Mouse (Mus musculus) lung, adult 18-20 months (tissue): ENCODE measurements around the gene Pde9a.
A peak's percentile ranks its signal among the peaks of the same experiment; 100 is the strongest.

Source experiments
- DNase-seq, 2 experiments: peaks; one replicate each; pipeline ENCODE4 v3.0.0; 2022; ENCODE audit warnings: mixed read lengths in 2 of 2

Pde9a gene

GRCm38 (mm10) chr17:31519344-31519945, 133.4 kb downstream of the Pde9a start:
- no peak for DNase-seq

- DNase-seq = peak; percentile 99 to 100
These were observed 134.2 kb downstream of the Pde9a start, which contains the start of the genes Wdr4 and Ndufv3 for GRCm38 (mm10) chr17:31519946-31520838. Gene Wdr4, minus strand, starts transcription at chr17:31519980. Gene Ndufv3, plus strand, starts transcription at chr17:31520115.

GRCm38 (mm10) chr17:31520895-31521294, 134.9 kb downstream of the Pde9a start:
- DNase-seq = peak in 1 of 2 experiments; percentile 38

- DNase-seq = no peak
These were observed 135.9 kb downstream of the Pde9a start for GRCm38 (mm10) chr17:31521948-31522347.

- DNase-seq = no peak
These were observed 139.1 kb downstream of the Pde9a start for GRCm38 (mm10) chr17:31525114-31525513.

GRCm38 (mm10) chr17:31525816-31526215, 139.8 kb downstream of the Pde9a start:
- no peak for DNase-seq
